Mouse (Mus musculus) retina, postnatal 7 days (tissue): ENCODE measurements around the gene Prdx1.
"Not testable (repeated sequence)": the region's sequence is repeated elsewhere in the genome, so short reads cannot be mapped to it uniquely, and the experiment has no call there.

Experiments used
- DNase-seq: peaks from one replicate; pipeline ENCODE4 v3.0.0-alpha.2; 2012; ENCODE audit warnings: low read depth, low spot score

Prdx1 gene

GRCm38 (mm10) chr4:116685402-116686061 is at the start of gene Prdx1:
Gene Prdx1 (plus strand): TSS chr4:116685544.
- DNase-seq = peak; percentile 90

- DNase-seq = no peak
Observed at GRCm38 (mm10) chr4:116638821-116639220, 46.5 kb upstream of the Prdx1 start.

DNA sequence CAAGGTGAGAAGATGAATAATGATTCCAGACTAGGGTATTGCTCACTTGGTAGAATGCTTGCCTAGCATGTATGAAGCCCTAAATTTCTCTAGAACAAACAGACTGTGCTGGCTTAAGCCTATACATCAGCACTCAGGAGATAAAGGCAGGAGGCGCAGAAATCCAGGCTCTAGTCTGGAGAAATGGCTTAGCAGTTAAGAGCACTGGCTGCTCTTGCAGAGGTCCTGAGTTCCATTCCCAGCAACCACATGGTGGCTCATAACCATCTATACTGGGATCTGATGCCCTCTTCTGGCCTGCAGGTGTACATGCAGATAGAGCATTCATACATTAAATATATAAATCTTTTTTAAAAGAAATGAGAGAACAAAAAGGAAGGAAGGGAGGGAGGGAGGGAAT is 43.3 kb upstream of the Prdx1 start:
- no peak for DNase-seq

DNA sequence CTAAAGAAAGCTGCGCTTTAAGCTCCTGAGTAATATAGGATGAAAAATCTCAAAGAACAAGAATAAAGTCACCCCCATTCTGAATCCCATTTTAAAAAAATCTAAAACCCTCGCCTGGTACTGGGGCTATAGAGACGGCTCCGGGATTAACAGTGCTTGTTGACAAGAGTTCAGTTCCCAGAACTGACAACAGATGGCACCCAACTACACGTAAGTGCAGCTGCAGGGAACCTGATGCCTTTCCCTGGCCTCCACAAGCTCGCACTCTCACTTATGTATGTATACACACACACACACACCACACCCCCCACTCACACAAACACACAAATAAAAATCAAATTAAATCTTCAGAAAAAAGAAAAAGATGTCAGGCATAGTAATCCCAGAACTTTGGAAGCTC is 41.0 kb upstream of the Prdx1 start:
- no peak for DNase-seq

DNA sequence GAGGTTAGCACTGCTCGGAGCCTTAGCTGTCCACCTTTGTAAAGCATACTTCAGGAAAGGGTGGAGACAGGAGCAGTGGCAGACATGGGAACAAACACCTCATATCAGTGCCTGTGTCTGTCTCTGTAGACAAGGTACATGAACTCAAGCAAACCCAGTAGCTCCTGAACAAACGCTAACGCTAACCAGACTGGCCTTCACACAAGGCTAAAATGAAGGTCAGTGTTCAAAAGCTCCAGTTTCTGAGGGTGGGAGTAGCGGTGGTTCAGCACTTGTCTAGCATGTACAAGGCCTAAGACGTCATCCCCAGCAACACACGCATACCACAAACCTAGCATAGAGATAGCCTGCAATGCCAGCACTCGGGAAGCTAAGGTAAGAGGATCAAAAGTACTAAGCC is 39.7 kb upstream of the Prdx1 start:
- no peak for DNase-seq

- DNase-seq = no peak
Observed at GRCm38 (mm10) chr4:116649411-116649810, 35.9 kb upstream of the Prdx1 start.

- DNase-seq = no peak
Observed at GRCm38 (mm10) chr4:116650365-116650764, 35.0 kb upstream of the Prdx1 start.

DNA sequence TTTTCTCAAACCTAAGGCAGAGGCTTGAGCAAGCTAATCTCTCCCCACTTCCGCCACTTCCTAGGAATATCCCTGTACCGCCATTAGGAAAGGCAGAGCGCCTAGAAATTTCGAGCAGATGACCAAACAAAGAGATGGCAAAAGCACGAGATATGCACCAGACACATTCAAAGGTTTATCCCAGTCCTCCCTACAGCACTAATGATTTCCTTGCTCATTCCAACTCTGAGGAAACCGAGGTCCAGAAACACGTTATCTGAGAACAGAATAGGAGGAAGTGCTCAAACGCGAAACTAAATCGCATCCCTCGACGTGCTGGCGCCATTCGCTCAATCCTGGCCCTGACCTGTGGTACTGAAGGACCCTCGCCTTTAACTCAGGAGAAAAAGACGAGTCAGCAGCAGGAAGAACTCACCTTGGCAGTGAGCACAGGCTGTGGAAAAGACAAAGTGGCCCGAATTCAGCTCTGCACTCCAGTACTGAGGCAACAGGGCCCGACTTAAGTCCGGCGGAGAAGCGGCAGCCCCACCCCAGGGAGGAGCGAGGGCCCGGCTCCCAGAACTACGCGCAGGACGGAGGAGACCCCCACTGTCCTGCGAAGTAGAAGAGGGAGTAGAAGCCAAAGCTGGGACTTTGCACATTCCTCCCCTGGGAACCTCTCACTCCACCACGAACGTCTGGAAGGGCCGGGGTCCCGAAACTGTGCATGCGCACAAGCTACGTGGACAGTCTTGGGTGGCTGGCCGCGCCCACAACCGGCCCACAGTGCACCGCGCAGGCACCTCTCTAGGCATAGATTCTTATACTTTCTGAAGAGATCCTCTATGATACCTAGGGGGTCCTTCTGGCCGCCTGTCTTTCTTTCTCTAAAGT is 34.2 kb upstream of the Prdx1 start, which contains the start of gene Akr1a1:
Gene Akr1a1, minus strand, starts transcription at position 757 of the 873 bp plus-strand sequence.
- DNase-seq = peak; percentile 82

DNA sequence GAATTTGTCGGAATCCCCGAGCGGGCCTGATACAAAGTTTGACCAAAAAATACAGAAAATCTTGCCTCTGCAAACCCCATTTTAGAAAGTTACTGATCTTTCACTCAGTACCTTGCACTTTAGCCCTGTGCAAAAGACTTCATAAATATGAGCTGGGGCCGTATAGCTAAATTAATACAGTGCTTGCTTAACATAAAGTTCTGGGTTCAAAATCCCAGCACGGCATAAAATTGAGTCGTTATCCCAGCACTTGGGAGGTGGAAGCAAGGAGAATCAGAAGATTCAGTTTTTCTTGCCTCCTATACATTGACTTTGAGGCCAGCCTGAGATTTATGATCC is 33.6 kb upstream of the Prdx1 start:
- DNase-seq = no peak

DNA sequence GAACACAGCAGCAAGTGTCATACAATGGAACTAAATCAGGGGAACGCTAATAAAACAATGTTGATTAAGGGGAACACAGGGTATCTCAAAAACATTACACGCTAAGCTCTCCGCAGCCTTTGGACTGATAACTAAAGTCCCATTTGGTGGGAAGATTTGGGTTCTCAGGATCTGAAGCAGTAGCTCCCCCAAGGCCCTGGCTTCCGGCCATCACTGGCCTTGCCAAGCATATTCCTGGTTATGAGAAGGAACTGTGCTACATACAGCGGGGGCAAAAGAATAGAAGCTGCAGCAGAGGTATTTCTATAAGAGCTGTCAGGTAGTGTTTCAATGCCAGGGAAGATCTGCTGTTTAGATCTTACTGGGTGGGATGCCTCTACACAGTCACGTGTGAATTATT is 32.1 kb upstream of the Prdx1 start:
- no peak for DNase-seq

DNA sequence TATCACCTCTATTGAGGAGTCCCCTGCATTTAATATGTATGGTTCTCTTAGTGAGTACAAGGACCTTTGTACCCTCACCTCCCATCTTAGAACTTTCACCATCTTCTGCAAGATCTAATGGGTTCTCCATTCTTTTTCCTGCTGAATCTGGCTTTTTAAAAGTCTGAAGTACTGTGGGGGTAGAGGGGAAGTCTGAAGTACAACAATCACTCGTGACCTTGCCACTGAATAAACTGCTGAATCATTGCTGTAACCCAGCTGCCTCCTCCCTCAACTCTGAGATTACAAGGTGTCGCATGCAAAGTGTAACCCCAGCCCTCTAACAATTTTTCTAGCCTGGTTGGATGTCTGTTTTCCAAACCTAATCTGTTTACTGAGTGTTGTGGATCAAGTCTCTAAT is 30.2 kb upstream of the Prdx1 start:
- DNase-seq = no peak

DNA sequence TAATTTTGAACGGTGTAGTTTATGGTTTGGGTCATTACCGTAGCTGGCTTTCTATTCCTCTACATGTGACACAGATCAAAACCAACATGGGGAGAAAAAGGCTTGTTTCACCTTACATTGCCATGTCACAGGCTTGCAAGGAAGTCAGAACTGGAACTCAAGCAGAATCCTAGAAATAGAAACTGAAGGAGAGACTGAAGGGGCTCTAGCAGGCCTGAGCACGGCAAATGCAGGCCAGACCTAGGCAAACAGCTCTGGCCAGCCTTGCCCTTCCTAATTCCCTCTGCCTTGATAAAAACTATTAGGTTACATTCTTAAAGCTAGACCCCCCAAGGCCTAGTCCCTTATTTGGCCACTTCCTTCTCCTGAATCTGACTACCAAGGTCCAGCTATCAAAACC is 29.7 kb upstream of the Prdx1 start:
- no peak for DNase-seq

DNA sequence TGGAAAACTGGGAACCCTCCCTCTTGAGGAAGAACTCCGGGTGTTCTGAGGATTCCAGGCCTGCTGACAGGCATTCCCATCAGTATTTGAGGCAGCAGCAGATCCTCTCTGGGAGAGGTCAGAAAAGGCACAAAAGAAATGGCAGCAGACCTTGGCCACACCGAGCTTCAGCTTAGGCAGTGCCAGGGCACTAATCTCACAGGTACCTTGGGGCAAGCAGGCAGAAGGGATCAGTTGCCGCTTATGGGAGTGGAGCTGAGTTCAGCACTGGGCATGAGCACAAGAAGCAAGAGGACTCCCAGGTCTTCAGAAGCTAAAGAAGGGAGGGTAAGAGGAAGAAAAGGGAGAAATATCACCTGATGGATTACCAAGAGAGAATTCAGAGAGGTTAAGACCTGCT is 27.4 kb upstream of the Prdx1 start:
- no peak for DNase-seq

- no peak for DNase-seq
Observed at GRCm38 (mm10) chr4:116659474-116659873, 25.9 kb upstream of the Prdx1 start.

- not testable (repeated sequence) for DNase-seq
Observed at GRCm38 (mm10) chr4:116659916-116660315, 25.4 kb upstream of the Prdx1 start.

- no peak for DNase-seq
Observed at GRCm38 (mm10) chr4:116660829-116661228, 24.5 kb upstream of the Prdx1 start.

GRCm38 (mm10) chr4:116661998-116662397 is 23.3 kb upstream of the Prdx1 start:
- DNase-seq = no peak

DNA sequence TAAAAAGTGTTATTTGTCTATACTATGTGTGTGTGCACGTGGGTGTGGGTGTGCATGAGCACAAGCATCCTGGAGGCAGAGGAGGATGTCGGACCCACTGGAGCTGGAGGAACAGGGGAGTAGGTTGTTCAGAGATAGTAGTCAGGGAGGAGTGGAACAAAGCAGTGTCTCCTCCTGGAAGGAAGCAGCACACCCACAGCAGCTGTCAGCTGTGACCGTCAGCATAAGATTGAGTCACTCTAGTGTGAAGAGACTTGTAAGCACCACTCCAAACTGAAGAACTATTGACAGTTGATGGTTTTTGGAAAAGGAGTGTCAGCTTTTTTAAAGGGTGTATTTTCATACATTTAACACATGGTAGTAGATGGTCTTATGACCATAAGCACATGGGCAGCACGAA is 18.7 kb upstream of the Prdx1 start:
- DNase-seq = no peak

DNA sequence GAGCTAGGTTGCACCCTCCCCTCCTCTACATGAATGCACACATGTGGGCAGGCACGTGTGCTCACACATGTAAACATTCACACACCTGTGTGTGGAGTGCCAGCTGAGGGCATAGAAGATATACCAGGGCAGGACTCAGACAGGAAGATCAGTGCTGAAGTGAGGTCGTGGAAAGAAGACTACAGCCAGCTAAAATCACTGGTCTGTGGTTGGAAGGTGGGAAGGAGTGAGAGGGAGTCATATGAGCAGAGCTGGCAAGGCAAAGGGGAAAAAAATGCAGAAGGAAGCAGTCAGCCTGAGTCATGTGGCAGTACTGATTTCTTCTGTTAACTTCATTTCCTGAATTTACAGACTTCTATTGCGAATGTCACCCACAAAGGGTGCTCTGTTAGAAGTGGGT is 17.2 kb upstream of the Prdx1 start:
- no peak for DNase-seq

DNA sequence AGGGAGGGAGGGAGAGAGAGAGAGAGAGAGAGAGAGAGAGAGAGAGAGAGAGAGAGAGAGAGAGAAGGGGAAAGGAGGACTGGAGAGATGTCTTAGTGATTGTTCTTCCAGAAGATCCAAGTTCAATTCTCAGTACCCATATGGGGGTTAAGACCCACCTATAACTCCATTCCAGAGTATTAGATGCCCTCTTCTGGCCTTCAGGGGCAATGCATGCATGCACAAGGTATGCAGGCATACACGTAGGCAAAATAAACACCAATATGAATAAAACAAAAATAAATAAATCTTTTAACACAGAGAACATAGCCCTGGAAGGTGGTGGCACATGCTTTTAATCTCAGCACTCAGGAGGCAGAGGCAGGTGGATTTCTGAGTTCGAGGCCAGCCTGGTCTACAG is 16.1 kb upstream of the Prdx1 start:
- no peak for DNase-seq

DNA sequence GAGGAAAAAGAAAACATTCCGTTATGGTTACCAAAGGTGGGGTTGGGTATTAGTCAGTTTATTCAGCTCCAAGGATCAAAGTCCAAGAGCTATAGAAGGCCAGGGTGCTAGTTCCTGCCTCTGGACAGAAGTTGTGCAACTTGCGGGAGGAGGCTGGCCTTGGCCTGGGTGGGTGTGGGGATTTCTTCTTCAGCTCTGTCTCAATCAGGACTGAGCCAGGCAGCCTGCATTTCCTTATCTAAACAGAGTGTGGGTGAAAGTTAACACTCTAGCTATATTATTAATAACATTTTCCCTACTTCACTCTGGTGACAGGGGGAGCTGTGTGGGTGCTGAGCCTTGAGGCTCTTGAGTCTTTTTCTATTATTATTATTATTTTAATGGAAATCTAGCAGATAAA is 12.6 kb upstream of the Prdx1 start:
- DNase-seq = no peak

DNA sequence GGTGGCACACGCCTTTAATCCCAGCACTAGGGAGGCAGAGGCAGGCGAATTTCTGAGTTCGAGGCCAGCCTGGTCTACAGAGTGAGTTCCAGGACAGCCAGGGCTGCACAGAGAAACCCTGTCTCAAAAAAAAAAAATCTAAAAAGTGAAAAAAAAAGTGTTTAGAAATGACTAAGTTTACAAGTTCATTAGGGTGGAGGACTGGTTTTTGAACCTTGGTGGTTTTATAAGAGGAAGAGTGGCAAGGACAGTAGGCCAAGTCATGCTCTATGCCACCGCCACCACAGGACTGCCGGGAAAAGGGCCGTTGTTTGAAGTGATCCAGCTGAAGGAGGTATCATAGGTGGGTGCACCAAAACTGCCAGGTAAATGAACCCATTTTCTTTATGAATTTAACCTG is 10.6 kb upstream of the Prdx1 start:
- not testable (repeated sequence) for DNase-seq

GRCm38 (mm10) chr4:116676027-116676426 is 9.3 kb upstream of the Prdx1 start:
- DNase-seq = no peak
